Mouse (Mus musculus): ENCODE measurements around the gene Dock3. TPM values are rescaled to one million over a fixed set of nuclear protein-coding genes. Genes with fewer than 3 reads are reported as not detected.

The Dock3 gene
- polyA plus RNA-seq, 1 experiment from 2014 or later, result 23.4 TPM

GRCm38 (mm10) chr9:106955486-106955885 lies 276.2 kb downstream of the Dock3 start:
- H3K4me3 ChIP-seq, result no peak overlapping the region
- no peaks in the 10 kb centered on the region for H3K9me3 ChIP-seq
- H3K27me3 ChIP-seq, result no peaks in the 10 kb centered on the region
- no peak overlapping the region for H3K27ac ChIP-seq
- ATAC-seq (ENCODE audit: low FRiP score), result no peak
- no peak overlapping the region for H3K9ac ChIP-seq
- no peak overlapping the region for H3K4me2 ChIP-seq
- peaks cover 52% of the 10 kb centered on the region for H3K36me3 ChIP-seq
- no peaks in the 10 kb centered on the region for H3K4me1 ChIP-seq (replicated peaks)

DNA sequence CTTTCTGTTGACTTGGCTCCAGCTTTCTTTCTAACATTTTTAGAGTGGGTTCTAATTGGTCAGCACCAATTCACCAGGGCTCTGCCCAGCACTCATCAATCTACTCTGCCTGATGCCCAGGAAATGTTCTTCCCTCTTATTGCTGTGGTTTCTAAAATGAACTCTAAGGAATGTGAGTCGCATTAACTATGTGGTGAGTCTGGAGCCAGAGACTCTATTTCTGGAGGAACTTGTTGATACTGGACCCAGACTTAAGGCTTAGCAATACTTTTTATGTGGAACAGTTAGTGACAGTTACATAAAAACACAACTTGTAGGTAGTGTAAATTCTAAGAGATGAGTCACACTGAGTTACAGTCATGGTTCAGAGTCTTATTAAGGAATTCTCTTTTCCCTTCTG lies 296.7 kb downstream of the Dock3 start:
- Histone ChIP-seq H3K4me3 (no peak overlapping the region), H3K36me3 (peaks cover 63% of the 10 kb centered on the region), H3K4me2 (no peak overlapping the region), H3K27me3 (no peaks in the 10 kb centered on the region), H3K27ac (no peak overlapping the region), H3K9me3 (no peaks in the 10 kb centered on the region), H3K9ac (no peak overlapping the region), H3K4me1 (replicated peaks) (no peaks in the 10 kb centered on the region)
- WGBS, result 92% methylated on average over 1 of the region's 1 CpGs
- no peak for ATAC-seq (ENCODE audit: low FRiP score)

DNA sequence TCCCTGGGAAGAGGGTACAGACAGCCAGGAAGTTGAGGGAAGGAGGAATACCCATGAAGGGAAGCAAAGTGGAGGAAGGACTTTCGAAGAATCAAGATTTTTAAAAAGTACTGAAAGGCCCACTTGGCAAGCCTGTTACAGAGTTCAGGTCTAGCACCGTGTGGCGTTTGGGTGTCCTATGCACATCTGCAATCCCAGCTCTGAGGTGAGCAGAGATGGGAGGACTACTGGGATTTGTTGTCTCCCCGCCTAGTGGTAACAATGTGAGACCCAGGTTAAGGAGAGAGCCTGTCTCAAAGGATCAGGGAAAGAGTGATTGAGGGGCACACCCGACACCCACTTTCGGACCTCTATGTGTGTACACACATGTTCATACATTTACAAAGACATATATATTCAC lies 316.8 kb downstream of the Dock3 start:
- no peak for ATAC-seq (ENCODE audit: low FRiP score)
- Histone ChIP-seq H3K4me1 (replicated peaks) (no peaks in the 10 kb centered on the region), H3K4me3 (no peak overlapping the region), H3K27me3 (no peaks in the 10 kb centered on the region), H3K4me2 (no peak overlapping the region), H3K36me3 (peaks cover 29% of the 10 kb centered on the region), H3K27ac (no peak overlapping the region), H3K9ac (no peak overlapping the region), H3K9me3 (no peaks in the 10 kb centered on the region)
- WGBS, result 92% methylated on average over 6 of the region's 6 CpGs

DNA sequence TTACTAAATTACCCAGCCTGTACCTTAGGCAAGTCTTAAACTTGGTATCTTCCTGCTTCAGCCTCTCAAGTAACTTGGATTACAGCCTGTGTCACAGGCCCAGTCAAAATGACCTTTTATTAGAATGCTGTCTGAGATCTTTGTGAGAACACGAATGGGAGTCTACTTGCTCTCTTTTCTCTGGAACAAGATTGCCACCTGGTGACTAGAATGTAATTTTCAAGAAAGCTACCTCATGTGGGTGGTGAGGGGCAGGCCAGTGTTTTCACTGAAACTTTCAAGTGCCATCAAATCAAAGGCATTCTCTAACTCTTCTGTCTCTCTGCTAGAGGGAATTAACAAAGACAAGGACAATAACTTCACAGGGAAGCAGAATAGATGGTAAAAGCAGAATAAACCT lies 317.9 kb downstream of the Dock3 start:
- no peak for ATAC-seq (ENCODE audit: low FRiP score)
- H3K36me3 ChIP-seq, result peaks cover 31% of the 10 kb centered on the region
- no peaks in the 10 kb centered on the region for H3K9me3 ChIP-seq

DNA sequence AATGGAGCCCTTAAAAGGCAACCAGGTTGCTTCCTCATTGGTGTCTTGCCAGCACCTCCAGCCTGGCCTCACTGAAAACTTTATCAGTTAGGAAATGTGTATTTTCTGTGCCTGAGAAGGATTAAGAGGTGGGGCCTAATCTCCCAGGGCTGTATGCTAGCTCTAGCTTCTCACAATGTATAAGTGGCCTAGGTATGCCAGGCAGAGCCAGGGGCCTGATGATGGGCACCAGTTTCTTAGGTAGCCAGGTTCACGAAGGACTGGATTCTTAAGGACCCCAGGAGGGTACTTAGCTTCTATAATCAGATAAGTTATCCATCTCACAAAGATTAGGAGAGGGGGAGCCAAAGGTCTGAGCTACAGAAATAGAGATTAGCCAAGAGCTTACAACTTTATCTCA lies 320.1 kb downstream of the Dock3 start:
- ATAC-seq (ENCODE audit: low FRiP score), result no peak
- H3K36me3 ChIP-seq, result peaks cover 49% of the 10 kb centered on the region
- no peak overlapping the region for H3K27ac ChIP-seq
- no peak overlapping the region for H3K4me2 ChIP-seq
- 85% methylated on average over 1 of the region's 1 CpGs for WGBS
- no peak overlapping the region for H3K4me3 ChIP-seq
- no peak overlapping the region for H3K9ac ChIP-seq
- H3K9me3 ChIP-seq, result no peaks in the 10 kb centered on the region
- no peaks in the 10 kb centered on the region for H3K27me3 ChIP-seq
- no peaks in the 10 kb centered on the region for H3K4me1 ChIP-seq (replicated peaks)

More for the DNA sequence above, 317.9 kb downstream of the Dock3 start:
- Histone ChIP-seq H3K4me2 (no peak overlapping the region), H3K9ac (no peak overlapping the region), H3K4me1 (replicated peaks) (no peaks in the 10 kb centered on the region), H3K27ac (no peak overlapping the region), H3K27me3 (no peaks in the 10 kb centered on the region), H3K4me3 (no peak overlapping the region)
- 33% methylated on average over 1 of the region's 1 CpGs for WGBS

GRCm38 (mm10) chr9:106908715-106909114 lies 323.0 kb downstream of the Dock3 start:
- no peak for ATAC-seq (ENCODE audit: low FRiP score)
- no peak overlapping the region for H3K4me3 ChIP-seq
- WGBS, result 66% methylated on average over 5 of the region's 5 CpGs
- no peak overlapping the region for H3K27ac ChIP-seq
- H3K36me3 ChIP-seq, result peaks cover 50% of the 10 kb centered on the region
- H3K4me2 ChIP-seq, result no peak overlapping the region
- H3K9ac ChIP-seq, result no peak overlapping the region
- no peaks in the 10 kb centered on the region for H3K9me3 ChIP-seq
- no peaks in the 10 kb centered on the region for H3K4me1 ChIP-seq (replicated peaks)
- H3K27me3 ChIP-seq, result no peaks in the 10 kb centered on the region

GRCm38 (mm10) chr9:106908174-106908573 lies 323.5 kb downstream of the Dock3 start:
- Histone ChIP-seq H3K9ac (no peak overlapping the region), H3K4me3 (no peak overlapping the region), H3K27ac (no peak overlapping the region), H3K27me3 (no peaks in the 10 kb centered on the region), H3K4me1 (replicated peaks) (no peaks in the 10 kb centered on the region), H3K36me3 (peaks cover 50% of the 10 kb centered on the region), H3K4me2 (no peak overlapping the region), H3K9me3 (no peaks in the 10 kb centered on the region)
- ATAC-seq (ENCODE audit: low FRiP score), result no peak
- 85% methylated on average over 3 of the region's 3 CpGs for WGBS

GRCm38 (mm10) chr9:106906597-106906996 lies 325.1 kb downstream of the Dock3 start:
- 91% methylated on average over 8 of the region's 8 CpGs for WGBS

DNA sequence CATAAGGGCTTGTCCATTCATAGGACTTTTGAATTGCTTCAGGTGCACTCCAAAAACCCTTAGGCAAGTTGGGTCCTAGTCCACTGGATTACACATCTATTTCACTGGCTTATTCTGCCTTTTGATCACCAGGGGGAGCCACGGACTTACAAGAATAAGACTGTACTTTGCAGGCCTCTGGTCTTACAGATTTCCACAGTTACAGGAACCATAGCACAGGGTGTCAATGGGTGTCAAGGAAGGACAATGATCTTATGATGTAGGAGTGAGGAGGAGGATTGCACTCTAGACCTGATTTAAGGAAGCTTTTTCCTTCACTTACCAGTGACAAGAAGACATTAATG lies 327.9 kb downstream of the Dock3 start:
- peaks cover 66% of the 10 kb centered on the region for H3K36me3 ChIP-seq
- H3K27ac ChIP-seq, result no peak overlapping the region
- H3K4me2 ChIP-seq, result no peak overlapping the region
- H3K27me3 ChIP-seq, result no peaks in the 10 kb centered on the region
- H3K4me1 ChIP-seq (replicated peaks), result no peaks in the 10 kb centered on the region
- no peak for ATAC-seq (ENCODE audit: low FRiP score)
- no peak overlapping the region for H3K4me3 ChIP-seq
- H3K9me3 ChIP-seq, result no peaks in the 10 kb centered on the region
- no peak overlapping the region for H3K9ac ChIP-seq
- whole genome bisulfite sequencing, result 12% methylated on average over 1 of the region's 1 CpGs

More at GRCm38 (mm10) chr9:106906597-106906996, 325.1 kb downstream of the Dock3 start:
- Histone ChIP-seq H3K4me2 (no peak overlapping the region), H3K4me1 (replicated peaks) (no peaks in the 10 kb centered on the region), H3K36me3 (peaks cover 49% of the 10 kb centered on the region), H3K4me3 (no peak overlapping the region), H3K27me3 (no peaks in the 10 kb centered on the region), H3K9me3 (no peaks in the 10 kb centered on the region), H3K9ac (no peak overlapping the region), H3K27ac (no peak overlapping the region)
- no peak for ATAC-seq (ENCODE audit: low FRiP score)

DNA sequence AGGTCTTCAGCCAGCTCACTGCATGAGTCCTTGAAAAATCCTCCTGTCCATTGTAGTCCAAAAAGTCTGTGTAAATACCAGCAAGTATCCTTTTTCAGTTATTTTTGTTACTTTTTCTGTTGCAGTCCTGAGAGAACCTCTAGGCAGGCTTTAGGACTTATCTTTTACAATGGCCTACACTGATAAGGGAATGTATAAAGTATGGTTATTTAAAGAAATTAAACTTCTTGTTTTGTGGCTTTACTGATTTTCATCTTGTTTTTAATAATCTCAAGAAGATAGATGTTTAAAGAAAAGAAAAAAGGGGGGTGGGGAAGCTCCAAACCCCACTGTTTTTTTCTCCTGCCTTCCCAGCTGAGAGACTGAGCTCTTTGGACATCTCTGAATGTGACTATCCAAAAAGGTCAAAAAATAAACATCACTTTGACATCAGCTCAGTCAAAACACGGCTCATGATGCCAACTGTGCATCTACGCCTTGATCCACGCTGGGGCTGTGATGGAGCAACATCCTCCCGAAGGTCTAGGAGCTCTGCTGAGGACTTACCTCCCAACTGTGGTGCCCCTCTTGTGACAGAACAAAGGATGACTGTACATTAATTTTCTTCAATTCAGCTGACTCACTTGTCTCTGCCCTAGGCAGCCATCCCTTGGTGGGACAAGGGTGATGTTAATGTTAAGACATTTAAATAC lies 328.5 kb downstream of the Dock3 start:
- Histone ChIP-seq H3K9me3 (no peaks in the 10 kb centered on the region), H3K36me3 (peaks cover 67% of the 10 kb centered on the region), H3K9ac (no peak overlapping the region), H3K27me3 (no peaks in the 10 kb centered on the region), H3K27ac (no peak overlapping the region), H3K4me3 (no peak overlapping the region), H3K4me2 (no peak overlapping the region), H3K4me1 (replicated peaks) (no peaks in the 10 kb centered on the region)
- ATAC-seq (ENCODE audit: low FRiP score), result no peak
- WGBS, result 77% methylated on average over 4 of the region's 4 CpGs

GRCm38 (mm10) chr9:106901596-106901995 lies 330.1 kb downstream of the Dock3 start:
- peaks cover 60% of the 10 kb centered on the region for H3K36me3 ChIP-seq
- 93% methylated on average over 7 of the region's 7 CpGs for WGBS
- no peak overlapping the region for H3K4me3 ChIP-seq
- no peaks in the 10 kb centered on the region for H3K27me3 ChIP-seq
- no peak overlapping the region for H3K9ac ChIP-seq
- no peaks in the 10 kb centered on the region for H3K9me3 ChIP-seq
- H3K4me1 ChIP-seq (replicated peaks), result no peaks in the 10 kb centered on the region
- H3K27ac ChIP-seq, result no peak overlapping the region
- ATAC-seq (ENCODE audit: low FRiP score), result no peak
- H3K4me2 ChIP-seq, result no peak overlapping the region

- Histone ChIP-seq H3K27me3 (no peaks in the 10 kb centered on the region), H3K9ac (no peak overlapping the region), H3K4me1 (replicated peaks) (no peaks in the 10 kb centered on the region), H3K27ac (no peak overlapping the region), H3K4me2 (no peak overlapping the region), H3K36me3 (peaks cover 73% of the 10 kb centered on the region), H3K9me3 (no peaks in the 10 kb centered on the region), H3K4me3 (no peak overlapping the region)
- WGBS, result 94% methylated on average over 1 of the region's 1 CpGs
- no peak for ATAC-seq (ENCODE audit: low FRiP score)
These were observed 332.8 kb downstream of the Dock3 start for GRCm38 (mm10) chr9:106898901-106899300.

DNA sequence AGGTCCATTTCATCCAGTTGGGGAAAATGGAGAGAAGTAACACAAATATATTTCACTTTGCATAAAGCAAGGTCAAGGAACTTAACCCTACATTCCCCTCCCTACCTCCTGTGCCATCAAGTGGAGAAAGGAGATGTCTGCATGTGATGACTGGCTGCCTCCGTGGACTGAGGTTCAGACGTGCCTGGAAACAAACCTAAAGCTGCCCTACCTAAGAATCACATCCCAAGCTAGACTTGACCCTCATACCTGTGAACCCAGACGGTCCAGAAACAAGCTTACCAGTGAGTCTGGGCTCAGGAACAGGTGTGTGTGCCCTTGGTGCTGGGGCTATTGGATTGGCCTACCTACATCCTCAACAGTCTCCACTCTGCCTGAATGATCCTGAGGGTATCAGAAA lies 338.4 kb downstream of the Dock3 start:
- H3K9me3 ChIP-seq, result no peaks in the 10 kb centered on the region
- 57% methylated on average over 3 of the region's 3 CpGs for WGBS
- peak overlapping the region; percentile 61 for H3K9ac ChIP-seq
- peak overlapping the region; percentile 67 for H3K4me2 ChIP-seq
- H3K36me3 ChIP-seq, result peaks cover 50% of the 10 kb centered on the region
- no peak for ATAC-seq (ENCODE audit: low FRiP score)
- no peaks in the 10 kb centered on the region for H3K27me3 ChIP-seq
- no peak overlapping the region for H3K27ac ChIP-seq
- peaks cover 36% of the 10 kb centered on the region for H3K4me1 ChIP-seq (replicated peaks)
- 0 out of 2 replicates have a peak overlapping the region, but pooled peaks have one; percentile 9 for H3K4me3 ChIP-seq
